Mouse (Mus musculus) thymus, postnatal 36 days (tissue): ENCODE measurements around the gene Rab19.
"Not testable (repeated sequence)": the region's sequence is repeated elsewhere in the genome, so short reads cannot be mapped to it uniquely, and the experiment has no call there.

Experiments used
- DNase-seq, 2 experiments: peaks; one replicate each; pipeline ENCODE4 v3.0.0; 2022; ENCODE audit warnings: mixed read lengths in 2 of 2

Rab19 gene

DNA sequence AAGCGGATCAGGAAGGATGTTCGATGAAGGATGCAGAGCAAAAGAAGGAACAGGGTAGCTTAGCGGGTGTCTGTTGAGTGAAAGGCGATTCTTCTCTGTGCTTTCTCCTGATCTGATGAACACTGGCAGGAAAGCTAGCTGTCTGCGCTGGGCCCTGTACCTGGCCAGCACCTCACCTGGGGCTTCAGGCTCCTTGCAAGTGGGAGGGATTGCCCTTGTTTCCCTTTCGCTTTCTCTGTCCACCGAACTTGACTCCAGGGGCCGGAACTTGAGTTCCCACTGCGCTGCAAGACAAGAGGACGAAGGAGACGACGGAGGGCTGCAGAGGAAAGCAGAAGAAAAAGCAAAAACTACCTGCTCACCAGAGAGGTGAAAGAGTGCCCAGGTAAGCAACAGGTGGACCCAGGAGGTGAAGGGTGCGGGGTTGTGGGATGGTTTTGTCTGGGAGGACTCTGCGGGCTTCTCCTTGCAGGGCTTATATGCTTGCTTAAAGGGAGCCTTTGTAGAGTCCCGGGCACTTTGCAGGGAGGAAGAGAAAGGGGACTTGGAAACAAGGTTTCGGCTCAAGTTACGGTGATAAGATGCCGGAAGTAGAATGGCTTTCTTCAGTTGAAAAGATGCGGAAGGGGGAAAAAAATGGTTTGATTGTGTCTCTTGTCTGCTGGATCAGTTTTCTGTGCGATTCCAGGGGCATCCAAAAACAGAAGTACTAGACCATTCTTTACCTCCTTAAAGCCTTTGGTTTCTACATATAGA lies at the start of gene Rab19:
Gene Rab19, plus strand, starts transcription at position 51 of the 756 bp plus-strand sequence.
- peak; percentile 48 to 49 for DNase-seq

DNA sequence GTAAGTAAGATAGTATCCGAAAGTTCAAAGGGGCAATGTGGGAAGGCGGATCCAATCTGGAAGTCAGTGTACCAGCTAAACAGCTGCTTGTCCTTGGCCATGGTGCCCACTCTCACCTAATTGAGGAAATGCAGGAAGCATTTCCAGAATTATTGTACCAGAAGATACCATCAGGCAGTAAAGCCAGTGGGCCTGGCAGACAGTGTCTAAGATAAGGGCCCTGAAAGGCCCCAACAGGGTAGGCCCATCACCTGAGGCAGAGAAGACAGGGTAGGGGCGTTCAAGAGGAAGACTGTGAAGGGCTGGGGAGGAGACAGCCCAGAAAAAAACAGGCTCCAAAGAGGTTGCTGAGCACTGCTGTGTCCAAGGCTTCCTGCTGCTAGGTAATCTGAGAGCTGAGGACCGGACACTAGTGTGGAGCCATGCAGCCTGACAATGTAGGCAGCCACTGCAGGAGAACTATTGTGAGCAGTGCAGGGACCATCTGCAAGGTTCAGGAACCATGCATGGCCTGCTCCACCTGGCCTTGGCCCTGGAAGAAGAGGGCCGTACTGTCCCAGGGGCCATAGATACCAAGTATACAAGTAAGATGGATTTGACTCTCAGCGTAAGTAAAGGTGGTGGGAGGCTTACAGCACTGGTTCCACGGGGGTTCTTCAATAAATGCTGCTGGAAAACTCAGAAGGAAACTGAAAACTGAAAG lies 48.8 kb upstream of the Rab19 start:
- no peak for DNase-seq

DNA sequence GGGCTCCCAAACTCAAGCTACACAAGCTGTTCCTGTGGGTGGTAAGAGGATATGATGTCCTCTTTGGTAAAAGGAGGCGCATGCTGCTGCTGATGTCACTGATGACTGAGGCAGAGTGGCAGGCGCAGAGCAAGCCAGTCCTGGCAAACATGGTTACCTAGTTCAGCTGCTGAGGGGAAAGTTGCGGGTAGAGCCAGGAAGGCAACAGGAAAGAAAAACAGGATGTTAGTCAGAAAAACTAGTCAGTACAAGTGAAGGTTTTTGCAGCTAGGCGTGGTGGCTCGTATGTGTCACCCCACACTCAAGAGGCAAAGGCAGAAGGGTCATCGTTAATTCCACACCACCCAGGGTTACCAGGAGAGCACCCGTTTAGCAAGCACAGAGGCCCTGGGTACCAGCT lies 46.8 kb upstream of the Rab19 start:
- DNase-seq, result peak in 1 of 2 experiments; percentile 28

DNA sequence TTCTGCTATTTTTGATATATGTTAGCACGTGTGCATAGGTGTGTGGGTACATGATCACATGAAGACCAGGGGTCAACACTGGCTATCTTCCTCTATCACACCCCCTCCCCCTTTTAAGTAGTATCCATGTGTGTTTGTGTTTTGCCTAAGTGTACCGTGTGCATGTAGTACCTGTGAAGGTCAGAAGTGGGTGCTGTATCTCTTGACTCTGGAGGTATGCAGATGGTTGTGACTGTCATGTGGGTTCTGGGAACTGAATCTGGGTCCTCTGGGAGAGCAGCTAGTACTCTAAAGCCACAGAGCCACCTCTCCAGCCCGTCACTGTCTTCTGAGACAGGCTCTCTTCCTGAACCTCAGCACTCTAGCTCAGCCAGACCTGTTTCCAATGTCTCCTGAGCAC lies 46.1 kb upstream of the Rab19 start:
- DNase-seq, result no peak

DNA sequence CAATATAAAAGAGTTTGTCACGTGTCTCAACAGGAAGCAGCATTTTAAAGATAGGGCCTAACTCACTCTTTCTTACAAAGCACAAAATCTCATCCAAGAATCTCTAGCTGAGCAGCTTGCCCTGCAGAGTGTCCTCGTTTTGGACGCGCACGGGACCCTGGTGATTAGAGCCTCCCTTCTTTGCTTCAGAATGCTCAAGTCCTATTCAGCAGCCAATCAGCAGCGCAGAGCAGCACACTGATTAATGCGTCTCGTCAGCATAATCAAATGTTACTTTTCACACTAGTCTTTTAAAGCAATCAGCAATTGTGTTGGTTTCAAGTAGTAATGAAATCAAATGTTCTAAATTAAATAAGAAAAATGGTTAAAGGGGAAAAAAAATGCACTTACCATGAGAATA lies 42.6 kb upstream of the Rab19 start:
- DNase-seq, result no peak

DNA sequence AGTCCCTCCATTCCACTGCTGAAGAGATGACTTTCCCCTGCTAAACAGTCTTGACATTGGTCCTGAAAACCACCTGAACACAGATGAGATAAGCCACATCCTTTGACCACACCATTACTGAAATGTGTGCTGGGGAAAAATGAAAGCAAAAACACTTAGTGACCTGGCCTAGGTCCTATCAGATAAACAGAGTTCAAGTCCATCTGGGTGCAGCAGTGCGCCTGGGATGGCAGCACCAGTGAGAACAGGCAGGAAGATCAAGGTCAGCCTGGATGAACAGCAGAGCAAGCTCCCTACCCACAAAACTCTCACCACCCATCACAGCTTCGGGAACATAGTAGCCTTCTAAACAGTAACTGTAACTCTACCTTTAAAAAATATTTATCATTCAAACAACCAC lies 39.2 kb upstream of the Rab19 start:
- DNase-seq, result no peak

DNA sequence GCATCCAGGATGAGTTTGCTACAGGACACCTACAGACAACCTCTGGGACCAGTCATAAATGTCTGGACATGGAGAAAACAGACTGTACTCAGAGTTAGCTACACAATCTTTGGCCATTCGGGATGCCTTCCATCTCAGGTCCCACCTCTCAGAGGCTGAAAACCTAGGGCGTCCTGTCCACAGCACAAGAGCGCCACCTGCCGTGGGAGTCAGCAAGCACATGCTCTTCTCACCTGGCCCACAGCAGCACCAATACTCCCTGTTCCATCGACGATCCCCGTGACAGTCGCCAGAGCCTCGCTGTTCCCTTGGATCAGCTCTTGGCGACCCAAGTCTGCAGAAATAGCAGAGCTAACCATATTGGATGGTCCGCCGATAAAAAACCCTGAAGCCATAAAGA lies 37.0 kb upstream of the Rab19 start:
- peak; percentile 76 to 82 for DNase-seq

DNA sequence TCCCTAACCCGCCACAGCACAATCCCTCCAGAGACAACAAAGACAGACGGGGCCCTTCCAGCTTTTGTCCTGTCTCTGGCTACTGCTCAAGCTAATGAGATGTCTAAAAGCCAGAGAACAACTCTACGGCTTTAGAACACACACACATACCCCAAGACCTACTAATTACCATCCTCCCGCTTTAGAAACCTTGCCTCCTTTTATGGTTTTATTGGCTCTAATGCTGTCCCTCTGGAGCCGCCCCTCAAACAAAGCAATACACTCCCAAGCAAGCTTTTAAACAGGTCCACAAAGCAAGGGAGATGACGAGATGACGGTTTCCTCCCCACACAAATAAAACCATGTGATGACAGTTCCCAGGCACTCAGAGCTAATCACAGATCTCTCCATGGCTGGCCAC lies 35.5 kb upstream of the Rab19 start:
- DNase-seq, result no peak

DNA sequence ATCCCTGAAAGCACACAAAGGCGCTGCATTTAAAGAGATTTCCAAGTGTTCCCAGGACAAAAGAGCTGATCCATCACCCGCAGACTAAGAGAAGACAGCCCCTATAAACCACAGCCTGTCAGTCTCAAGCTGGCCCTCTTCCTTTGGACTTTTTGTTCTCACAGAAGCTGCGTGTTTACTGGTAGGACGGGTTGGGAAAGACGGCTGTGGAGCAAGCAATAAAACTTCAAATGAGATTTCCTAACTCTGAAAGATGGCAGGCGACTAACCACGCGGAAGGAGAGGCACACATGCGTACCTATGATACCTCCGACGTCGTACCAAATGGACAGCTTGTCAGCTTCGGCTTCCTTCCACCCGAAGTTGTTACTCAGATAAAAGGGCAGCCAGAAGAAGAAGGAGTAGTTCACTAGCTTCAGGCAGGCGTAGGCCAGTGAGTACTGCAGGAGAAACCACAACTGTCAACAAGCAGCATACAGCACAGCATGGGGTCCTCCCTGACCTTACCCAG lies 33.9 kb upstream of the Rab19 start:
- no peak for DNase-seq

DNA sequence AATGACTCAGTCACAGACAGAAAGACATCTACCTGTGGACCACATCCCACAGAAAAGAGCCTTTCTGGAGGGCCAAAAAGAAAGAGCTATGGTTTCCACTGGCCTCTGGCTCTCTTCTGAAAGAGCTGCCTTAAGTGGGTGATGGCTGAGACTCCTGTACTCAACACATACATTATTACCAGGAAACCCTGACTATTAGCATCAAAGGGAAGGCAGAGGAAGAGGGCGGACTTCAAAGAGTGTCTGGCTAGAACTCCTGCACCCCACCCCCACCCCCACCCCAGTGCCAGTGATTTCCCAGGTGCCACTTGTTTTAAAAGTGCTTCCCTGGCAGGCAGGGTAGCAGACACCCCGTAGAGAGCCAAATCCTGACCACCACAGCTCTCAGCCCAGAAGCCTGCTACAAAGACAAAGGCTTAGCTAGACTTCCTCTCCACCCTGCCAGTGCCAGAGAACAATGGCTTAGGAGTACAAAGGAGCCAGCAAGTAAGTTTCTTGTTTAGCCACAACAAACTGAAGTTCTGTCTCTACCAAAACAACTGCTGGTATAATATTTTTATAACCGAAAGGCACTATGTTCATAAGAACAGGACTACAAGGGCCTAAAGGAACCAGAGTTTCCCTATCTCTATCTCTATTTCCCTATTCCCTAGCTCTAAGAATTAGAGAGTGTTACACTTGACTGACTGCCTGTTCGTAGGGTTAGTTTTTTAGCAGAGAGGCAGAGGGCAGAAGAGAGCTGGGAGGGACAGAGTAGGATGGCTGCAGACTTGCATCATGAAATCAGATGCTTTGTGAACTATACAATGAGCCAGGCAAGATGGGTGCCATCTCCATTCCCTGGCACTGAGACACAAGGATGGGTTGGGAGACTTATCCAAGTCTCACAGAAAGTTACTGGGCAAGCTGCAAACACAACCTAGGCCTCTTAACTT lies 32.8 kb upstream of the Rab19 start:
- peak; percentile 32 to 33 for DNase-seq

DNA sequence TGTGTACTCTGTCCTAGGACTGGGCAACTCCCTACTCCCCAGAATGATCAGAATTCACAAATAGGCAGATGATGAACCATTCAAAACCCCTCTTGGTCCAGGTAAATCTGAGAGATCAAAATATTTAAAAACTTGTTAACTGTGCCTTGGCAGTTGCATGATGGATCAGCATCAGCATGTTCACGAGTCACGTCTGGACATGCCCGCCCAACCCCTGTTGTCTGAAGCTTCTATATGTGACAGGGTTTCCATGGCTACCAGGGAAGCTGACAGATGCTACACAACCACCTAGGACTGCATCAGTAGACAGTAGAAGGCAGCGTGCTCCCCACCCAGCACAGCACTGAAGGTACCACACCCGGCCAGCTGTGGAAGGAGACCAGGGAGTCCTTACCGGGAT lies 32.0 kb upstream of the Rab19 start:
- no peak for DNase-seq

DNA sequence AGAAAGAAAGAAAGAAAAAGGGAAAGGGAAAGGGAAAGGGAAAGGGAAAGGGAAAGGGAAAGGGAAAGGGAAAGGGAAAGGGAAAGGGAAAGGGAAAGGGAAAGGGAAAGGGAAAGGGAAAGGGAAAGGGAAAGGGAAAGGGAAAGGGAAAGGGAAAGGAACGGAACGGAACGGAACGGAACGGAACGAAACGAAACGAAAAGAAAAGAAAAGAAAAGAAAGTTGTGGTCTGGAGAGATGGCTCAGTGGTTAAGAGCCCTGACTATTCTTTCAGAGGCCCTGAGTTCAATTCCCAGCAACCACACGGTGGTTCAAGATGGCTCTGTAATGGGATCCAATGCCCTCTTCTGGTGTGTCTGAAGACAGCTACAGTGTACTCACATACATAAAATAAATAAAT lies 21.8 kb upstream of the Rab19 start:
- not testable (repeated sequence) for DNase-seq

DNA sequence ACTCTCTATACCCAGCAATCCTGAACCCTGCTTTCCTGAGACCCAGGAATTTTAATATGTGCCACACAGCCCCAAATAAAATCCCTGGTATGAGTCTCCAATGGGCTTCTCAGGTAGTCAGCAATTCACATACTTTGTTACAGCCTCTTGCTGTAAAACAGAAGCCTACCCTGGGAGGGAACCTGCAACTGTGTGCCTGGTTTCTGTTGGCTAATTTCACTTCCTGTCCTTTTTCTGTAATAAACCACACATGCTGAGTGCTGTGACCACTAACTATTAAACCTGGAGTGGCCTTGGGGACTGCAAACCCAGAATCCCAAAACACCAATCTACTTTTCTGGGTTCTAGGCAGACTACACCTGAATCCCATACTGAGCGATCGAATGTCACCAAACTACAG lies 18.3 kb upstream of the Rab19 start:
- no peak for DNase-seq

DNA sequence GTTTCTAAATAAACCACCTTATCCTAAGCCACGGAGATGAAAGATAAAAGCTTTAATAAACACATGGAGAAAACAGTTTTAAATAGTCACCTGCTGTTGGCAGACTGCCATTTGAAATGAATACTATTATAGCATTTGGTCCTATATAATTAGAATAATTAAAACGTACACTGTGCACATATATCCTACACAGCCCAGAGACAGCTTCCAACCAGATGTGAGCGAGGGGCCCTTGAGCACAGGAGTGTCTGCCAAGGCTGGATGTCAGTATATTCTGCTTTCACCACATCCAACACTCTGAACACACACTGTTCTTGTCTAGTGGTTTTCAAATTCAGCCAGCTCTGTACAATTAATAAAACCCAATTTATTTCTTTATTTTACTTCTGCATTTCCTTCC lies 11.3 kb upstream of the Rab19 start:
- DNase-seq, result no peak

DNA sequence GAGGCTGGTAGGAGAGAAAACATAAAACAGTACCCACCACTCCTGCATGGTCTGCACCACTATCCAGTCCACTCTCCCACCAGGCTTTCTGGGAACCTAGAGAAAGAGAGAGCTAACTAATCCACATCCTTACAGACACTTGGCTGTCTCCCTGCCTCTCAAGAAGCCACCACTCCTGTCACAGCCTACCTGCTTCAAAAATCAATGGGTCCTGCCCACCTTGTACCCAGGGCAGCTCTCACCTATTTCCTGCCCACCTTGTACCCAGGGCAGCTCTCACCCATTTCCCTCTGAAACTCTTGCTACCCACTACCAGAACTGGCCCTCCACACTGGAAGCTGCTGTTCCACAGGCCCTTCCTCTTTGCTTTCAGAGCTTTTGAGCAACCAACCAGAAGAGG lies 8.9 kb upstream of the Rab19 start:
- DNase-seq, result no peak

DNA sequence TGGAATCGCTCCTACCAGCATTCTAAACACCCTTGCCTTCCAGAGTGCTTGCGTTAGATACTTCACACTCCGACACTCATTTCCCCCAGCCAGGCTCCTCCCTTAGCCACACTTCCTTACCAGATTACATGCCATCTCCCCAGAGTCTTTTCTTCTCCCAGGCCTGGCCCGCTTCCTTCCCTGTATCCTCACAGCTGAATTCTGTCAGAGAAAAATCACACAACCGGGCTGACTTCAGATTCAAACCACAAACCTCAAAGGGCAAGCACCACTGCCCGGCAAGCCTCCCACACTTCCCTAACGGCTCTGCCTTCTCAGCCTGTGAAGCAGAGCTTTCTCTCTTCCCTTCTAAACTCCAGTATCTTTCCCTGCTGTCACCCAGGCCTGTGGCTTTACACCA lies 8.2 kb upstream of the Rab19 start:
- peak in 1 of 2 experiments; percentile 9 for DNase-seq

DNA sequence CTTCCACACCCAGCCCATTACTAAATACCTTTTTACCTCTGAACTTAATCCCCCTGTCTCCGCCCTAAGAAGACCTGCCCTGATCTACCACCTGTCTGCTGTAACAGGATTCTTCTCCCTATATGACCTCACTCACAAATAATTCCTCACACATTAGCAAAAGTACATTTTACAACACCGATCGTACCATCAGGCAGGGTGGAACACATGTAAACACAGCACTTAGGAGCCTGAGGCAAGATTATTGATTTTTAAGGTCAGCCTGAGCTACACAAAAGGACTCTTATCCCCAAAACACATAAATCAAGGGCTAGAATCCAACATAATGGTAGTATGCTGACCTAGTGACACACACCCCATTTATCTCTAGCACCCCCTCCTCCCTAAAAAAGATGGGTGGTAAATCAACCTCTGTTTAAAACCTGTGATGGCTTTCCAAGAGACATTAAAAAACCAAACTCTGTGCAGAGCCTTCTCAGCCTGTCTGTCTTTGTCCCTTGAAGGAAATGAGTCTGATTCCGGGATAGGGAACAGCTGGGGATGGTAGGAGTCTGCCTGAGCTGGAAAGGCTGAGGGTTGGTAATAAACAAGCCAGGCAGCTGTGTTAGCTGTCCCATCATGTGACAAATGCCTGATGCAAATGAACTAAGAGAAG lies 7.5 kb upstream of the Rab19 start:
- no peak for DNase-seq

DNA sequence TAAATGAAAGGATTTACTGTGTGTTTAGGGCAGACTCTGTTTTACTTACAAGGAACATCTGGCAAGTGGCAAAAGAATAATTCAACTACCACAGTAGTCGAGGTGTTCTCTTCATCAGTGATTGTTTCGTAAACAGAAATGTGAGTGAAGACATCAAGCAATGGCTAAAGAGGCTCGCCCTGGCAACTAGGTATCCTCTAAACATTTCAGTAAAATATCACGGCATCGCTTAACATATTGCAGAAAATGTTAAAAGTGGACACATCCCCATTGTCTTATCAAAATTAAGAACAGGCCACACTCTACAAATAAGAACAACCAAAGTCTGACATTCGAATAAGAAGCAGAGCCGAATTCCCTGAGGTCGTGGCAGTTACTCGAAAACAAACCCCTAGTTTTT lies 4.2 kb upstream of the Rab19 start:
- DNase-seq, result no peak

DNA sequence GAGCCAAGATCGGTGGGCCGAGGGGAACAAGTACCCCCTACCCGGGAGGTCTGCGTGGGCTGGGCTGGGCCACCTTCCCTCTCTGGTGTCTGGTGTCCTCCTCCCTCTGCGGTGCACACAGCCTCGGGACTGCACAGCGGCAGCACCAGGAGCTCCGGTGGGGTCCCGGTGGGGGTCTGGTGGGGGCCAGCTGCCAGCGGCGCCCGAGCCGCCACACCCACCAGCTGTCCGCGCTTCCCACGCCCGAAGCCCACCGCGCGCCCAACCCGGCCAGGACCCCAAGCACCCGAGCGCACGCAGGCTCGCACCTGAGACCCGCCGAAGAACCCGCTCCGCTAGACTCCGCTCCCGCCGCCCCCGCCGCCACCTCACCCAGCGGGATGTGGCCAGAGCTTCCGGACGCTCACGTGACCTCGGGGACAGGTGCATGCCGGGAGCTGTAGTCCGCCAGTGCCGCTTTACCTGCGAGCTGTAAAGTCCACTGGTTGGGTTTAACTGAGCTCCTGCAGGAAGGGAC lies 3.6 kb upstream of the Rab19 start, which contains the start of gene Slc37a3:
Gene Slc37a3, minus strand, starts transcription at position 365 of the 517 bp plus-strand sequence.
- DNase-seq, result peak; percentile 92 to 94

DNA sequence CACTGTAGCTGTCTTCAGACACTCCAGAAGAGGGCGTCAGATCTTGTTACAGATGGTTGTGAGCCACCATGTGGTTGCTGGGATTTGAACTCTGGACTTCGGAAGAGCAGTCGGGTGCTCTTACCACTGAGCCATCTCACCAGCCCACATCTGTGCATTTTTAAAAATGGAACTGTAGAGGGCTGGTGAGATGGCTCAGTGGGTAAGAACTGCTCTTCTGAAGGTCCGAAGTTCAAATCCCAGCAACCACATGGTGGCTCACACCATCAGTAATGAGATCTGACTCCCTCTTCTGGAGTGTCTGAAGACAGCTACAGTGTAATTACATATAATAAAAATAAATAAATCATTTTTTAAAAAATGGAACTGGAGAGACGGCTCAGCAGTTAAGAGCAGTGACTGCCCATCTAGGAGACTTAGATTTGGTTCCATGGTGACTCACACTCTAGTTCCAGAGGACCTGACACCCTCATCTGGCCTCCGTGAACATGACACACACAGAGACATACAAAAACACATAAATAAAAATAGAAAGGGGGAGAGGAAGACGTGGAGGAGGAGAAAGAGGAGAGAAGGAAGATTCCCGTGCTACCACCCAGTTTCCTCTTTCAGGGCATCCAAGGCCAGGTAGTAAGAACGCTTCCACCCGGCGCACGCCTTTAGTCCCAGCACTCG lies 2.7 kb upstream of the Rab19 start:
- not testable (repeated sequence) for DNase-seq

DNA sequence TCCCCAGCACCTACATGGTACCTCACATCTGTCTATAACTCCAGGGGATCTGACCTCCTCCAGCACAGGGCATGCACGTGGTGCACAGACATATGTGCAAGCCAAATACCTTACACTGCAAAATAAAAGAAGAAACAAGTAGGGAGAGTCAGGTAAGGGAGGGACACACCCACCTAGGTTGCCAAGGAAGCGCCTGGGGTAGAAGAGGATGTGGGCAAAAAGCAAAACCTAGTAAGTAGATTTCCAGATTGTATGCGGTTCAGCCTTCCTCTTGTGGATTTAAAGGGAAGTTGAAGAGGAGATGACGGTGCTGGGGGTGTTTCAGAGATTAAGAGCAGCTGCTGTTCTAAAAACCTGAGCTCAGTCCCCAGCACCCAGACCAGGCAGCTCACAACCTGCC lies 1.8 kb upstream of the Rab19 start:
- peak; percentile 62 to 78 for DNase-seq

DNA sequence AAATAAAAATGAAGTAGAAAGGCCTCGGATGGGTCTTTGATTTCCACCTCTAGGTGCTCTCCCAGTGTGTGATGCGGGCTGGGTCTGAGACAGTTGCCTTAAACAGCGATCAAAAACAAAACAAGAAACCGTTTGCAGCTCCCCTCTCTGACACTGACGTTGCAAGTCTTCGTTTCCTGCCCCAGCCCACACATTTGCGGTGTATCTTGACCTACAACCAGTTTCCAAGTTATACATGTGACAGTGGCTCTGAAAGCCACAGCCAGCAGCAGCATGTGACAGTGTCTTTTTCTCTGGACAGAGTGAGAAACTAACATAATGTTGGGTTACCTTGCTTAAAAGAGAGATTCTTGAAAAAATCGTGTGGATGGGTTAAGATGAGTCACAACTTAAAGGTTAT lies 1.2 kb upstream of the Rab19 start:
- DNase-seq, result peak; percentile 72 to 82
